Mouse (Mus musculus) ZHBTc4 (cell line): Measurements from ENCODE around the gene Tsc22d3.
"Not testable (repeated sequence)": the region's sequence is repeated elsewhere in the genome, so short reads cannot be mapped to it uniquely, and the experiment has no call there.

ENCODE experiments used
- DNase-seq: peaks from one replicate; pipeline ENCODE4 v3.0.0-alpha.2; 2011; ENCODE audit warnings: low read depth, low spot score

Gene Tsc22d3

DNA sequence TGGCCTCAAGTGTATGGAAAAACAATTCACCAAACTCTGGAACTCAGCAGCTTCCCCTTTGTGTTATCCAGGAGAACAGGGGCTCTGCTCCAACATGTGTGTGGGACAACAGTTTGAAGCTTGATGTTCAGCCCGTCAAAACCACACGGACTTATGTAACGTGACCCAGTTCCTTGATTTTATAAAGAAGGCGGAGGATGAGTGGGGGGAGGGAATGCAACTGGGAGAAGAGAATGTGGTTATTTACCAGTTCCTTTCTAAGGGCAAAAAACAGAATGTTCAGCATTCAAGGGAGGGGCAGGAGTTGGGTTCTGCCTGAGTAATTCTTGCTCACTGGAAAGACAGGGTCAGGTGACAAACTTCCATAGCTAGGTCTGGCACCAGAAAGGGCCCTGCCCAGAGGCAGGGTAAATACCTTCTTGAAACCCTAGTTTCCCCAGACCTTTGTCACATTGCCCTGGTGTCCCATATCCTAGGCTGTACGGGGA, 71.3 kb downstream of the Tsc22d3 start:
- DNase-seq = no peak

DNA sequence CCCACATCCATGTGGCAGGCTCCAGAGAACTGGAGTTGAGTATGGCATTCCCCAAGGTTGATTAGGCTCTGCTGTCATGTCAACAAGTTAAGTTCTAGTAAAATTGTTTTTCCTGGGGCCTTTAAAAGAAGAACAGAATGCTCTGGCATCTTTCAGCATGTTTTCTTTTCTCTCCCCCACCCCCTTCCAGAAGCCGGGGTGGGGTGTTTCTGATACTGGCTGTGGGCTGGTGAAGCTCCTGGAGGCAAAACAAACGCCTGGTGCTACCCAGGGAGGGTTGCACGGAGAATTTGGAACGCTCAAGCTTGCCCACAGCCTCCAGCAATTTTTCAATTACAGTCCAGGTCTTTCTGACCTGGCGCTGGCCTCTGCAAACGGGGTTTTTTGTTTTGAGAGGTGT, 73.2 kb downstream of the Tsc22d3 start:
- no peak for DNase-seq

DNA sequence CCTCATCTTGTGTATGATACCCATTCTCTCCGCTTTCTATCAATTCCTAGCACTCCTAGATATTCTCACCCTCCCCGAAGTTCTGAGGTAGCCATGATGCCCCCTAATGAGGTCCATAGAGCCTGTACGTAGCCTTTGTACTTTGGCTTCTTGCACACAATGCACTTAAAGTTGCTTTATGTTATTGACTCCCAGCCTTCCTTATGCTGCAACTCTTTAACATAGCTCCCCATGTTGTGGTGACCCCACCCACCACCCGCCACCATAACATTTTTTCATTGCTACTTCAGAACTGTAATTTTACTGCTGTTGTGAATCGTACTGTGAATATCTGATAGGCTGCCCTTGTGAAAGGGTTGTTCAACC, 74.2 kb downstream of the Tsc22d3 start:
- DNase-seq = no peak

GRCm38 (mm10) chrX:140525604-140526252, 74.7 kb downstream of the Tsc22d3 start:
- DNase-seq = no peak

- no peak for DNase-seq
These were observed 76.2 kb downstream of the Tsc22d3 start for GRCm38 (mm10) chrX:140524231-140524630.

DNA sequence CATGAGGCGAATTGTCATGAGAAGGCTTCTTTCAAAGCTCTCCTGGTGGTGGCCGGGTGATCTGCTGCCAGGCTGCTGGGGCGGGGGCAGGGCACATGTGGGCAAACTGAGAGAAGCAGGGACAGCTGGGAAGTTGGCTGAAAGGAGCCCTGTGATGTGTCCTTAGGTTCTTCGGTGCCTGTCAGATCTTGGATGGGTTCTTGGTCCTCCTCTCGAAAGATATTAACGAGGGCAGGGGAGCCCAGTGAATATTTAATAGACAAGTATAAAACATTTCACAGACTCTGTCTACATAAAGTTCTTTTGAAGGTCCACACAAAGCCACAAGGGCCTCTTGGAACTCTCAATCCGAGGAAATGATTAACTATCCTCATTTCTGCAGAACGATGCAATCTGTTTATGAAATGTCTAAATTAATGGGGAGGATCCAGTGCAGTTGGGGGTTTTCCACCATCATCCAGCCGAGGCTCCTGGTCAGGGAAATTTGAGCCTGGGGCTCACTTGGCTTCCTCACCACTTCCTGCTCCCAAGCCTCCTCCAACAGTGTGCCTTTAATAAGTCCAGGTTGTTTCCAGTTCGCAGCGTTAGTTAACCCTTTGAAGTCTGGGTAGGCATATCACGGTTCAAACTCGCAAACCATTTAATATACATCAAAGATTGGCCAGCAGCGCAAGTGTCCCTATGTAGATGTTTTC, 78.2 kb downstream of the Tsc22d3 start:
- DNase-seq = no peak

DNA sequence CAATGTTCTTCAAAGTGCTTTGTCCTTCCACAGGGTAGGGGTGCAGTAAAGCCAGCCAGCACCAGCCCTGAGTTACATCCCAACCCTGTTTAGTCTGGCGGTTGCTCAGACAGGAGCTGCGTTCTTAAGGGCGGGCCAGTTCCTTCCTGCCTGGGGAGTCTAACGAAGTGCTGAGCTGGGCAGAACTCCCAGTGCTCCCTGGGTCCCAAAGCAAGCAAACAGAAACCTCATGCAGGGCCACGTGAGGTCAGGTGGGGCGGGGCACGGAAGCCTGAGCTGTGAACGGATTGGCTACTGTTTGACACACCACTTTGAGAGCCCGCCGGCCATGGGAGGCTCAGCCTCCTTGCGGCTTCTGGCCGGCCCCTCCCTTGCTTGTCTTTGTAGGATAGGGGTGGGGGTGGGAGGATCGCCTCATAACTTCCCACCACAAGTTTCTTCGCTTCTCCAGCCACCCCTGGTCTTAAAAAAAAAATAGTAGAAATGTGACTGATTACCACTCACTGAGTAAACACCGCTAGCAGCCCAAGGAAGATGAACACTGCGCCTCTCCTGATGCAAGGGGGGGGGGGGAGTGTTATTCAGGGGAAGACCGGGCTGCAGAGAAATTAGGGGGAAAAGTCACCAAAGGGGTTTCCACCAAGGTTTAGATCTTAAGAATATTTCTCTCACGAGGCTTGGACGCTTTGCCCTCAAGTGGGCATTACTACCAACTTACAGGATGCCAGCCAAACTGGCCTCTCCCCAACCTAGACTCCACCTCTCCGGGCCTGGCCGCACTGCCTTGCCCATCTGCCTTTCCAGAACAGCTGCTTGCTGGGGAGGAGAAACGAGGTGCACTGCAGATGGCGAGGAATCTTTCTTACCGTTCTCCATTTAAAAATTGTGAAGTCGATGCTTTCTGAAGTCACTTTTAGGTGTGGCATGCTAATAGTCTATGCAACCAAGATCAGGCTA, 80.0 kb downstream of the Tsc22d3 start:
- DNase-seq = peak; percentile 89

DNA sequence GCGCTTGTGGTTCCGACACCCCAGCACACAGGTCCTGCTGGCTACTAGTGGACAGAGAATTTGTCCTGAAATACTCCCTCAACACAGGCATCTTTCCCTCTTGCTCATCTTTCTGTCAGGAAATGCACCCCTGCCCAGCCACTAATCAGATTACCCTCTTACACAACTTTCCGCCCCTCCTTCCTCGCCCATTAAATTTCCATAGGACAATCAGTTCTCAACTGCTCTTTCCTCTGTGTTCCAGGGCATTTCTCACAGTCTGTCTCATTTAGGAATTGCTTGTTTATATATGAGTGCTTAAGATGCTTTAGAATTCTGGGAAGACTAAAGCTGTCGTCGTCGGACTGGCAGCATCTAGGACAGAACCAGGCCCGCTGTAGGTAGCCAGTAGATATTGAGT, 82.1 kb downstream of the Tsc22d3 start:
- DNase-seq = no peak

DNA sequence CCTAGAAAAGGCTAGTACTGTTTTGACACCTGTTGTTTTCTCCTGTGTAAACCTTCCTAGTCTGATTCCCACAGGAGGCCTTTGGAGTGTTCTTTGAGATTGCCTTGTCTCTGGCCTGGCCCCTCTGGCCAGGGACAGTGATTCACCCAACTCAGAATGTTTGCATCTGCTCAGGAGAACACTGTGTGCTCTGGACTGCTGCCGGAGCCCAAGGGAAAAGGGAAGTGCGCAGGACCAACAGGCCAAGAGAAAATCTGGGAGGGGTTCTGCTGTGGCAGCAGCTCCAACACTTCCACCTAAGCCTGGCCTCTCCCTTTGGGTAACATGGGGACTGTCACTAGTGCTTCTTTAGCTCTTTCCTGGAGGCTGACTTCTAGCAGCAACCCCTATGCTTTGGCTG, 87.1 kb downstream of the Tsc22d3 start:
- DNase-seq = no peak

DNA sequence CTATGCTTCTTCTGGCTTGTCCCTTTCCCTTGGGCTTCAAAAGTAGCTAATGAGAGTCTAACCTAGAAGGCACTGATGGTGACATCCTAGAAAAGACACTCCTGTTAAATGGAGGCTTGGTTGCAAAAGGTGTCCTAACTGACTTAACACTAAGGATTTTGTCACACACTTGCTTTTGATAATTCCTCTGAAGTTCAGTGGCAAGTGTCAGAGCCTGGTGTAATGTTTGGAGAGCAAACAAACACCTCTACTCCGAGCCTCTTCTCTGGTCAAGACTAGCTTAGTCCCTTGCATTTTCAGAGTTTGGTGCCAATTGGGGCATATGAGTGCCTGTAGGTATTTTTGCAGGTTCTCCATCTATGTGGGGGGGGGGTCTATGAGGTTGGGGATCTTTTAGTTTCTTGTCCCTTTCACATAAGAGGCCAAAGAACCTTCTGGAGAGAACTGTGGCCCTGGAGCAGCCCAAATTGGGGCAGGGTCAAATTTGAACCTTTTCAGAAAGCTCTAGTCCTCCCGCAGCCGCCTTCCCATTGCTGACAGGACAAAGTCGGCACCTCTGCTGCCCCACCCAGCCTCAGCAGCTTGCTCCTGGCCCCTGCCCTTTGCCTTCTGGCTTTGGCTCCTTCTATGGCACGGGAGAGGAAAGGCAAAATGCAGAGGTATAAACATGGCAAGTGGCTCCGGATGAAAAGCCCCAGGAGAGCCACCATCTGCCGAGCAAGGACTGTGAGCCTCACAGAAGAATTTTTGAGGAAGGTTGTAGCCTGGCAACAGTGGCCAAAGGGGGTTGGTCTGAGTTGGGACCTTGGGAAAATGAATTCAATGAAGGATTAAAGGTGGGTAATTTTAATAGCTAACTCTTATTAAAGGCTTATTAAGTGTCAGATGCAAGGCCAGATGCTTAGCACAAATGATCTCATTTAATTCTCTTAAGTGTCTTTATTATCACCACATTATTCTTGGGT, 88.5 kb downstream of the Tsc22d3 start:
- DNase-seq = no peak

DNA sequence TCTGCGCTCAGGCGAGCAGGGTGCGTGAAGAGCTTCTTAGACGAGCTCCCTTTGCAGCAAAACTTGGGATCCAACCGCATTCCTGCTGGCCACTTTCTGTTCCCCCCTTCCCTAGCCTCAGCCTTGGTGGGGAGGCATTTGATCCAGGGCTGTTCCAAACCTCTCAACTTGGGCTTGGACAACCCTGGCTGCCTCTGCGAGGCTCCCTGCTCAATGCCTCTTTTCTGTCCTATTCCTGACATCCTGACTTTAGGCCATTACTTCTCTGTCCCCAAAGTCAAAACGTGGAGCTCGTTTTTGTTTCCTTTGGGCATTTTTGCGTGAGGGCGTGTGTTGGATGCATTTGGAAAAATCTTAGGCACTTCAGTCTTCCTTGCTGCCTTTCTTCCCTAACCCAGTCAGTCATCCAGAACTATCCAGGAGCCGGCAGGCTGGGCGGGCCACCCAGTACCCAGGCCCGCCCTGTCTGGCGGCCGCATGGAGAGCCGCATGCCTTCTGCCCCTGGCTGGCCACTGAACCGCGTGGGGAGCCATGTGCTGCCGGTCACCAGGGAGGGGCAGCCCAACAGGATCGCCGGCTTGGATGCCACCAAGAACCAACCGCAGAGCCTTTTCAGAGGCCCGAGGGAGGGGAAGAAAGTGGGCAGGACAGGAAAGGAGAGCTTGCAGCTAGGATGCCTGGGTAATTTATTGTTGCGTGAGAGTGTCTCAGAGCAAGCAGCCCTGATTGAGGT, 89.6 kb downstream of the Tsc22d3 start:
- peak; percentile 43 for DNase-seq

- no peak for DNase-seq
These were observed 90.6 kb downstream of the Tsc22d3 start for GRCm38 (mm10) chrX:140509817-140510216.

DNA sequence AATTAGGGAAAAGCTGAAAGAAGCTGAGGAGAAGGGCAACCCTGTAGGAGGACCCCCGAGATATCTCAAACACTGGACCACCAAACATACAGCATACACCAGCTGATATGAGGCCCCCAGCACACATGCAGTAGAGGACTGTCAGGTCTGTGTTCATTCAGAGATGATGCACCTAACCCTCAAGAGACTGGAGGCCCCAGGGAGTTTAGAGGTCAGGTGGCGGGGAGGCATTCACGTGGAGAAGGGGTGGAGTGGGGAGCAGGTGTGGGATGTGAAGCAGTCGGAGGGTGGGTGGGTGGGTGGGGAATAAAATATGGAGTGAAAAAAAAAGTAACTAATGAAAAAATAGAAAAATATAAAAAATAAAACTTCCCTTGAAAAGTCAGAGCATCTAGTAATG, 91.7 kb downstream of the Tsc22d3 start:
- not testable (repeated sequence) for DNase-seq

DNA sequence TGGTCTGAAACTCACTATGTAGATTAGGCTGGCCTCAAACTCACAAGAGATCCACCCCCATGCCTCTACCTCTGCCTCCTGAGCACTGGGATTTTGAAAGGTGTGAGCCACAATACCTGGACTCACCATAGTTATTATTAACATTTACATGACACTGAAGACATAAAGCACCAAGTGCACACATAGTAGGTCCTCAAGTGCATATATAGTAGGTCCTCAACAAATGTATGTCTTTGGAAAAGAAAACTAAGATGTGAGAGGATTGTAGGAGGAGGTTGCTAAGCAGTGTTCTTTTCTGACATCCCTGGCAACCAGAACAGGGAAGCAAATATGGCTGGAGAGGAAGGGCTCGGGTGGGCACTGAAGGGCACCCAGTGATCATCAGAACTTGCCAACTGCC, 93.1 kb downstream of the Tsc22d3 start:
- no peak for DNase-seq

GRCm38 (mm10) chrX:140506436-140507180, 93.9 kb downstream of the Tsc22d3 start:
- DNase-seq = no peak

DNA sequence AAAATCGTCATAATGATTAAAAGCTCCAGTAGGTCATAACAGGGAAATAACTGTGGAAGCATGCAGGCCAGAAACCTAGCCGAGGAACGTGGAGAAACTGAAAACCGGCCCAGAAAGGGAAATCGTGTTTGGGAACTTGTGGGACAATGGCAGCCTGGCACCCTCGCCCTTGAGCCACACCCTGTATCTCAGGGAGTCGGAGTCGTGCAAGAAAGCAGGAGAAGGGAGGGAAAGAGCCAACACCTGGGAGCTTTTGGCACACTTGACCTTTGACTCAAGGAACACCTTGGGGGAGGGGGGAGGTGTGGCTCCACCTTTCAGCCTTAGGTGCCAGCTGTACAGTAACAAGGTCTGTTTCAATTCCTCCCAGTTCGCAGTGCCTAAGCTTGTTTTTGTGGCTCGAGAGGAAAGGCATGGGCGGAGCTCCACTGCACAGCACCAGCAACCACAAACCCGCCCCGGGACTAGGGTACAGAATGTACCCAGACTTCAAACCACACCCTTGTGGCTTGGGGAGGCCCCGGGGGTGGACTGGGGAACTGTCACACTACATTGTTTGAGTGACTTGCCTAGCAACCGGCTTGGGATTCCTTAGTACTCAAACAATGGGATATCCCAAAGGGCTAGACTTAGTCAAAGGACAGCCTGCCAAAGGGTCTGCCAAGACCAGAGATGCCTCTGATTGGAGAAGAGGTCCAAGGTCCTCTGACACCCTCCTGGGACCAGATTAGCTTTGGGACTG, 94.8 kb downstream of the Tsc22d3 start:
- DNase-seq = peak; percentile 33

- peak; percentile 79 for DNase-seq
These were observed 96.6 kb downstream of the Tsc22d3 start for GRCm38 (mm10) chrX:140503905-140504304.

DNA sequence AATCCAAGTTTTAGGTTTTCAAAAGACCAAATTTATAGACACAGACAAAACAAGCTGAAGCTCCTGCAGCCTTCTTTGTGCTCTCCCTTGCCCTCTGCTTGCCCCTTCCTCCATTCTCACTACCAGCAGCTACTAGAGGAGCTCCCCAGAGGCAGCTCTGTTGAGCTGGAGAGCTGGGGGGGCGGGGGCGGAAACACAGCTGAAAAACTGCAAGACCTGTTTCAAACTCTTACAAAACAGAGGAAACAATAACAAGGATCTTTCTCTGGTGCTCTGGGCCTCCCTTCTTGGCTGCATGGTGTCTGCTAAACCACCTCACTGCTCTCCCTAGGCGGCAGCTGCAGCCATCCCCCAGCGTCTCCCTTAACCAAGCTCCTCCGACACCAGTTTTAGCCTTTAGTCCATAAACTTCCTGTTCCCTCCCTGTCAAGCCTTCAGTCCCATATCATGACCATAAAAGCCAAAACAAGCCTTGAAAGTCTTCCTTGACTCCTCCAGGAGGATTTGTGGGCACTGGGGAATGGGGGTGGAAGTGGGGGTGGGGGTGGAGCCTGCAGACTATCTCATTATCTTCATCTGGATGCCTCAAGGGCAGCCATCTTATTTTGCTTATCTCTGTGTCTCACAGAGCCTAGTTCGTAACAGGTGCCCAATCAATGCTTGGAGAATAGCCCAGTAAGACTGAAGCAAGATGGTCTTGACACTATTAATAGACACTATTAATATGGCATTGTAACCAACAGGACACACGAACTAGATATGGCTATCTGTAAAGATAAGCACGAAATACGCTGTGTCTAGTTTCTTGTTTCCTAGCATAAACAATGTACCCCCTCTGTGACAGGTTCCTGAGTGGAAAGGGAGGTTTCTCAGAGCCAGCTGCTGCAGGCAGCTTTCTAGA, 98.8 kb downstream of the Tsc22d3 start:
- no peak for DNase-seq
